Mouse (Mus musculus) bone marrow macrophage, adult 2 months (primary cell): Measurements from ENCODE around the gene Qtrt1.

Experiments used
- CTCF ChIP-seq: IDR thresholded peaks from 2 replicates; pipeline ENCODE4 v1.5.1; 2012; ENCODE audit warnings: low read depth, mild to moderate bottlenecking, low read length, moderate library complexity
- POLR2A ChIP-seq: IDR thresholded peaks from 2 replicates; pipeline ENCODE4 v1.6.1; 2012; ENCODE audit warnings: mild to moderate bottlenecking, low read depth, low read length, borderline replicate concordance

GRCm38 (mm10) chr9:21445081-21445744, 33.6 kb downstream of the Qtrt1 start:
- TF ChIP-seq CTCF (no peak), POLR2A (no peak)
